Mouse (Mus musculus) lung, adult 2 months (tissue): Measurements from ENCODE around the gene Stom. TPM values are rescaled to one million over a fixed set of nuclear protein-coding genes. Genes with fewer than 3 reads are reported as not detected.
A peak's percentile ranks its signal among the peaks of the same experiment; 100 is the strongest.

Experiments
- DNase-seq: peaks from one replicate; pipeline ENCODE4 v3.0.0; 2022
- H3K4me1 ChIP-seq: fragments of 200-500 bp; 2 replicates; pipeline ENCODE4 v1.6.1; 2011; ENCODE audit warnings: low read length; ENCODE audit not compliant: control insufficient read depth, insufficient read depth
- H3K4me3 ChIP-seq: fragments of 200-500 bp; replicated peaks from 2 replicates; pipeline ENCODE3; 2011; ENCODE audit warnings: low read depth, mild to moderate bottlenecking, control low read depth, low read length; ENCODE audit errors: extremely low read depth
- CTCF ChIP-seq: fragments of 200-500 bp; IDR thresholded peaks from 2 replicates; pipeline ENCODE4 v1.5.1; 2011; ENCODE audit warnings: mild to moderate bottlenecking, low read length, control low read depth; ENCODE audit not compliant: insufficient read depth
- POLR2A ChIP-seq: fragments of 200-500 bp; IDR thresholded peaks from 2 replicates; pipeline ENCODE4 v1.6.1; 2011; ENCODE audit warnings: low read depth, mild to moderate bottlenecking, control low read depth, low read length, borderline replicate concordance; ENCODE audit errors: extremely low read depth
- WGBS: fragments of 180-500 bp; shearing (Covaris S2); methylation state at CpG from one replicate; pipeline ENCODE4 v1.1.7; 2018; 5-methylcytosine and 5-hydroxymethylcytosine counted together
- polyA plus RNA-seq: library from polyadenylated mRNA; depleted of rRNA; stranded (reverse); fragments of >200 nt; gene quantifications from 2 replicates; pipeline ENCODE4 v1.2.3, GENCODE M21; 2012; rRNA removed

Stom gene
- polyA plus RNA-seq, 1 experiment: 69.5 TPM

DNA sequence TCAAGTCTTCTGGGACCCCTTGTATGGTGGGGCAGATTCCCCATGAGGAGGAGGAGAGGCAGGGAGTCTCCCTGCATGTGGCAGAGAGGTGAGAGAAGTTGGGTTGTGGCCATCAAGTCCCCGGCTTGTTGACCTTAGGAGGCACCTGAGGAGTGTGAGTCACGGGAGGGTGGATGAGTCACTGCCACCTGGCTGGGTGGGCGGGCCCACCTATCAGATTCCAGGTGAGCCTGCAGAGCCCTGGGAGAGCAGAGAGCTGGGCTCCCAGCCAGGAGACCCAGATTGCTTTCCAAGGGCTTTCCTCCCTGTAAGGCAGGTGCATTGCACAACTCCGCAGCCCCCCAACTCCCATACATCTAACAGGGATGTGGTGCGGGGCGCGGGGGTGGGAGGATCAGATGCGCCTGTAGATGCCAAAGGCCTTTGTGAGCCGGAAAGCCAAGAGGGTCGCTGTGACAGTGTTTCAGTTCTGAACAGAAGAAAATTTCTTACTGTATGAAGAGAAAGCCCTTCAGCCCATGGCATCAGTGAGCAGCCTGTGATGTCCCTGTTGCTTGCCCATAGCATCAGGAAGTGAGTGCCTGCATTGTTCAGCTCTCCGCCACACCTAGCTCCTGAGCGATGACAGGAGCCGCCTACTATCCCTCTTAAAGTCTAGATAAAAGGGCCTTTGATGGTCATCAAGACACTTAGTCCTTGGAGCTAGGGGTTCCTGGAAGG is 69.5 kb downstream of the Stom start:
- Histone ChIP-seq H3K4me3 (peak overlapping the region; percentile 6), H3K4me1 (peaks cover 23% of the 10 kb centered on the region)
- WGBS: 73% methylated on average over 13 of the region's 13 CpGs
- DNase-seq: peak; percentile 85
- TF ChIP-seq POLR2A (0 out of 2 replicates have a peak, but pooled peaks have one; percentile 40), CTCF (no peak)

DNA sequence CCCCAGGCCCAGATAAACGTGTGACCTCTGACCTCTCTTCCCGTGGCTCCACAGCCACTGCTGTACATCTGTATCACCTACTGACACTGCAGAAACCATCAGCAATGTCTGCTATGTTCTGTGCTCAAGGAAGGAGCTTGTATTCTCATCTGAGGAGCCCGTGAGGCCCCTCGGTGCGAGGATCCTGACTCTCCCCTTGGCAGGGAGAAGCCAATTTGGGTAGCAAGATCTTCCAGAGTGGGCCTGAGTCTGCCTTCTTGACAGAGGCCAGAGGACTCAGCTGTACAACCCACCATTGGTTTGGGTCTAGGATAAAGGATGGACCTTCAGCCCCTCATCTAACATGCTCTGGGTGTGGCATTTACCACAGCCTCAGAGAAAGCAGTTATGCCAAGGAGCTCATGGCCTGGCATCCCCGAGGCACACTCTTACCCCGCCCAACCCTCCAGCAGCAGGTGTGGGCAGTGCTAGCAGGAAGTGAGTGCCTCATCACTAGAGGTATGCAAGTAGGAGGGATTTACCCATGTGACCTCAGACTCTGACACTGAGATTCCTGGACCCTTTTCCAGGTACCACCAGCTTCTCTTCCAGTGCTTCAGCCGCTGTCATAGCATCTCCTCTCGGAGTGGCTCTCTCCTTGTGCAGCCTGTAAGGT is 70.4 kb downstream of the Stom start:
- TF ChIP-seq POLR2A (no peak), CTCF (no peak)
- no peak for DNase-seq
- Histone ChIP-seq H3K4me3 (no peak overlapping the region), H3K4me1 (peaks cover 18% of the 10 kb centered on the region)
- 70% methylated on average over 9 of the region's 9 CpGs for WGBS

DNA sequence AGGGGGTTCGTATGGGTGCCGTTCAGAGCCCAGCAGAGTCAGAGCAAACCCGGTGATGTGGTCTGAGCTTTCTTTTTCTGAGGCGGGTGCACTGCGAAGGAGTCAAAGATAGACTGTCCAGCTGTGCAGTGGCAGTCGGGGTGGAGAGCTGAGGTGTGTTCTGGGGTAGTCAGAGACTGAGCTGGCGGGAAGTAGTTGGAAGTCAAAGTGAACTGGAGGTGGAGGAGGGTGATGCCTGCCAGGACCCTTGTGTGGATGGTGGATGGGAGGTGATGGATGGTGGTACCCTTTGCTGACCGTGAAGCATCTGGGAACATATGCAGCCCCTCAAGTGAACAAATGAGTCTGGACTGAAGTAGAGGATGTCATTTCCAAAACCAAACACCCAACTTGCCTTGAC is 71.0 kb downstream of the Stom start:
- WGBS: 70% methylated on average over 8 of the region's 8 CpGs
- no peak overlapping the region for H3K4me3 ChIP-seq
- DNase-seq: no peak
- TF ChIP-seq CTCF (no peak), POLR2A (no peak)
- peaks cover 18% of the 10 kb centered on the region for H3K4me1 ChIP-seq

DNA sequence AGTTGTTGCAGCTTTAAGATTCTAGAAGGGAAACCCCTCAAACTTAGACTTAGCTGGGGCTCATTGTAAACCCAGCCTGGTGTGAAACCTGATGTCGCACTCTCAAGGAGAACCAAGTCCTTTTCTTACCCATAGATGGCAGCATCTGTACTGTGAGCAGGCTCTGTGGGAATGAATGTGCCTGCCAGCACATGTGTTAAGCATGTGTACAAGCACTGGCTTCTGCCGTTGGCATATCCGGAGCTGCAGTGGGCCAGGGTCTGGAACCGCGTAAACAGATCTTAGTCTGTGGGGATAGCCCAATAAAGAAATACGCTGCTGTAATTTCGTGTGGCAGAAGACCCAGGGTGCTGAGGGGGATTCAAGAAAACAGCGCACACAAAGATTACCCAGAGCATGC is 71.5 kb downstream of the Stom start:
- TF ChIP-seq CTCF (peak; percentile 53), POLR2A (no peak)
- H3K4me3 ChIP-seq: no peak overlapping the region
- no peak for DNase-seq
- WGBS: 27% methylated on average over 8 of the region's 8 CpGs
- peaks cover 14% of the 10 kb centered on the region for H3K4me1 ChIP-seq

GRCm38 (mm10) chr2:35264095-35264494 is 72.7 kb downstream of the Stom start:
- no peak for DNase-seq
- Histone ChIP-seq H3K4me1 (peaks cover 14% of the 10 kb centered on the region; the same call in 1 of the 2 replicates), H3K4me3 (no peak overlapping the region)
- TF ChIP-seq POLR2A (no peak), CTCF (no peak)
- WGBS: 66% methylated on average over 1 of the region's 1 CpGs

Other genes starting within 250 kb of the Stom start
- gene AI182371, start 235.4 kb downstream of the Stom start, polyA plus RNA-seq: 0.80 and 1.3 TPM in 2 replicates
- gene Cntrl, start 227.5 kb downstream of the Stom start, polyA plus RNA-seq: 10.3 and 14.9 TPM in 2 replicates
- 120 and 360 TPM in 2 replicates for gene Rab14, start 135.9 kb downstream of the Stom start, polyA plus RNA-seq
- gene Gsn, start 80.6 kb downstream of the Stom start, polyA plus RNA-seq: 2,994 and 3,301 TPM in 2 replicates
- gene 4930568D16Rik, start 30.8 kb upstream of the Stom start, polyA plus RNA-seq: not detected in 2 replicates
- not detected in 2 replicates for gene 4930402F06Rik, start 60.2 kb upstream of the Stom start, polyA plus RNA-seq
- gene Ggta1, start 126.3 kb upstream of the Stom start, polyA plus RNA-seq: 17.8 and 24.4 TPM in 2 replicates
- gene Dab2ip, start 221.3 kb upstream of the Stom start, polyA plus RNA-seq: 113 and 132 TPM in 2 replicates